Mouse (Mus musculus): Measurements from ENCODE around the gene A230072I06Rik. TPM values are rescaled to one million over a fixed set of nuclear protein-coding genes. Genes with fewer than 3 reads are reported as not detected.

Gene A230072I06Rik
- polyA plus RNA-seq (2015; fragmentation: Nextera tagmentation; extraction: Ambion mirVana) = not detected in 2 replicates

DNA sequence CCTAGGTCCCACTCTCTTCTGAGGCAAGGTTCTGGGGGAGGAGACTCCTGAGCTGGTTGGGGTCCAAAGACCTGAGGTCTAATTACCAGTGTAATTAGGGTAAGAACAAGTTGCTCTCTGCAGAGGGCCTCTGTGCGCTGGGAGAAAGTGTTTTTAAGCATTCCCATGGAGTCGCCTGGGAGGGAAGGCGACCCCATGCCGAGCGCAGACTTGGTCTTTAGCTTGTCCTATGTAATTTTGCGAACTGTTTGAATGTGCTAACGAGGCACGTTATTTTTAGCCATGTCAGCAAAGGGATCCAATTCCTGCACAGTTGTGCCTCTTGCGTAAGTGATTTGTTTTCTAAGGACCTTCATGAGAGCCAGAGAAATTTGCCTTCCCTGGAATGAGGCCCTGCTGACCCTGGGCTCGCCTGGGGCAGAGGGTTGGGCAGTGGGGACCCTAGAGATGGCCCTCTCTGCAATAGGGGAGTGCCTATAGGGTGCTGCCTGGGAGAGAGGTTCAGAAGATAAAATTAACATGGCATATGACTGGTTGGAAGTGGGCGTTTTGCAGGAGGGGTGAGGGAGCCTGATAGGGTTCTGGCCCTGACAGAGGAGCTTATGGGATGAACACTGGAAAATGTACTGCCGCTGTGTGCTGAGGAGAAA is at the start of gene A230072I06Rik:
Gene A230072I06Rik, plus strand, starts transcription at position 157 of the 650 bp plus-strand sequence.

Other genes starting within 250 kb of the A230072I06Rik start
- gene Sox1, start 116.5 kb downstream of the A230072I06Rik start, polyA plus RNA-seq (2015; fragmentation: Nextera tagmentation; extraction: Ambion mirVana) = not detected in 2 replicates